Mouse (Mus musculus): ENCODE results near the gene Tmem160. TPM values are rescaled to one million over a fixed set of nuclear protein-coding genes. Genes with fewer than 3 reads are reported as not detected.

Gene Tmem160
- polyA plus RNA-seq, 1 experiment from 2014 or later: 57.0 TPM

DNA sequence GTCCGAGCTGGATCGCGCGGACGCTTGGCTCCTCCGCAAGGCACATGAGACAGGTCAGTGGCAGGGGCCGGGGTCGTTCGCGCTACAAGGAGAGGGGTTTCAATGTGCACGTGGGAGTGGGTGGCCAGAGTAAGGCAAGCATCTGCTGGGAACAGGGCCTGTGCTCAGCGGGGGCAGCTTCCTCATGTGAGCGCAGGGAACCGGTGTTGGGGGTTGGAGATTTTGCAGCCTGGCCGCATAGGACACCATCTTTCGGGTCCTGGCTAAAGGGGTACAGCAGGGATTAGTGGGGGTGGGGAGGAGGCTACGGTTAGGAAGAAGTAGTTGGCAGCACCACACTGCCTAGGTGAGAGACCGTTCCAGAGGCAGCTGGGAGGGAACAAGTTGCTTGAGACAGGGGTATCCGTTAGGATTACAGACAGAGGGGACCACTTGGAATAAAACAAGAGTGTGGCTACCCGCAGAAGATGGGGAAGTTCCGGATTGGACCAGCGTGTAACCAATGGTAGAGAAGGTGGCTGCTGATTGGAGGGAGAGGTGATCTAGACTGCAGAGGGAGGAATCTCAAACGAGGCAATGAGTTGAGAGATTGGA is 636 bp downstream of the Tmem160 start:
- Histone ChIP-seq H3K4me1 (peaks cover 7% of the 10 kb centered on the region; the same call in 1 of the 2 replicates), H3K9ac (peak overlapping the region; percentile 49; the same call in 1 of the 2 replicates), H3K9me3 (no peaks in the 10 kb centered on the region), H3K4me2 (peak overlapping the region; percentile 80), H3K27ac (peak overlapping the region; percentile 40; the same call in 1 of the 2 replicates), H3K36me3 (peaks cover 3% of the 10 kb centered on the region; the same call in 1 of the 2 replicates), H3K4me3 (replicated peaks) (peak overlapping the region; percentile 79), H3K27me3 (replicated peaks) (no peaks in the 10 kb centered on the region)
- 1% methylated on average over 23 of the region's 23 CpGs for WGBS
- ATAC-seq (ENCODE audit: insufficient read depth, low FRiP score, low read depth): peak; percentile 28

DNA sequence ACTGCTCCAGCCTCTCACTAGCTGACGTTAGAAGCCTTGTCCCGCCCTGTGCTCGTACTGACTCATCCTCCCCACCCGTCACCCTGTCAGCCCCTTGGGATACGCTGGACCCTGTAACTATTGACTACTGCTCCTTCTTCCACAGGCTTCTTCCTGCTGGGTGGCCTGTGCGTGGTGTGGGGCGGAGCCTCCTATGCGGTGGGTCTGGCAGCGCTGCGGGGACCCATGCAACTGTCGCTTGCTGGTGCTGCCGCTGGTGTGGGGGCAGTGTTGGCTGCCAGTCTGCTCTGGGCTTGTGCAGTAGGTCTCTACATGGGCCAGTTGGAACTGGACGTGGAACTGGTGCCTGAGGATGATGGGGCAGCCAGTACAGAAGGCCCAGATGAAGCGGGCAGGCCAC is 2.4 kb downstream of the Tmem160 start:
- Histone ChIP-seq H3K9me3 (no peaks in the 10 kb centered on the region), H3K27me3 (replicated peaks) (no peaks in the 10 kb centered on the region), H3K4me2 (no peak overlapping the region), H3K4me3 (replicated peaks) (no peak overlapping the region), H3K4me1 (peaks cover 7% of the 10 kb centered on the region; the same call in 1 of the 2 replicates), H3K9ac (no peak overlapping the region), H3K36me3 (peaks cover 3% of the 10 kb centered on the region; the same call in 1 of the 2 replicates), H3K27ac (no peak overlapping the region)
- 89% methylated on average over 14 of the region's 14 CpGs for WGBS
- no peak for ATAC-seq (ENCODE audit: insufficient read depth, low FRiP score, low read depth)

DNA sequence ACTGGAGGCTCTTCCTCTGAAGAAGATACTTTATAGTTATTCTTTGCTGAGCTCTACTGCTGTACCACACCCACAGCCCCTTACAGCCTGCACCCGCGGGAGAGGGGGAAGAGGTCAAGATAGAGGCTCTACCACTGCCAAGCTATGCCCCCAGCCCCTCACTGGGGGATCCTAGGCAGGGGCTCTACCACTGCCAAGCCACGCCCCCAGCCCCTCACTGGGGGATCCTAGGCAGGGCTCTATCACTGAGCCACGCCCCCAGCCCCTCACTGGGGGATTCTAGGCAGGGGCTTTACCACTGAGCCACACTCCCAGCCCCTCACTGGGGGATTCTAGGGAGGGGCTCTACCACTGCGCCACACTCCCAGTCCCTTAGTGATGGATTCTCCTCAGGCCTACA is 3.7 kb downstream of the Tmem160 start:
- Histone ChIP-seq H3K9ac (no peak overlapping the region), H3K4me1 (peaks cover 7% of the 10 kb centered on the region; the same call in 1 of the 2 replicates), H3K27me3 (replicated peaks) (peaks cover 7% of the 10 kb centered on the region; the same call in 1 of the 2 replicates), H3K36me3 (peaks cover 3% of the 10 kb centered on the region; the same call in 1 of the 2 replicates), H3K9me3 (no peaks in the 10 kb centered on the region), H3K4me2 (no peak overlapping the region), H3K27ac (no peak overlapping the region), H3K4me3 (replicated peaks) (no peak overlapping the region)
- no peak for ATAC-seq (ENCODE audit: insufficient read depth, low FRiP score, low read depth)
- 76% methylated on average over 5 of the region's 5 CpGs for WGBS

DNA sequence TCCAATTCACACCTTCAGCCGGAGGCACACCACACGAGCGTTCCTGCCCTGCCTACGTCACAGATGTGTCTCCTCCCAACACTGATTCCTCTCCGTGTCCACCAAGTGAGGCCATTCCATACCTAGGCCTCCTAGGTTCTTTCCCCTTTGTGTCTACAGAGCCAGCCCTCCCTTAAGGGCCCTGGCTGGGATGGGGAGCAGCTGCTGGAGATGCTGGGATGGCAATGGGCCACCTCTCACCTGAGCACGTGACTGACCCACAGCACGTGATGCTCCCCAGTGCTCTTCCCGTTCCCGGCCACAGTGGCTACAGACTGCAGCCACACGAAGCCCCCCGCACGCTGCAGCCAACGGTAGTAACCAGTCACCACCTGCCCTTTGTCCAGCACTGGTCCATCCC is 8.0 kb downstream of the Tmem160 start:
- no peak for ATAC-seq (ENCODE audit: insufficient read depth, low FRiP score, low read depth)
- H3K27ac ChIP-seq: no peak overlapping the region
- 50% methylated on average over 13 of the region's 13 CpGs for WGBS

DNA sequence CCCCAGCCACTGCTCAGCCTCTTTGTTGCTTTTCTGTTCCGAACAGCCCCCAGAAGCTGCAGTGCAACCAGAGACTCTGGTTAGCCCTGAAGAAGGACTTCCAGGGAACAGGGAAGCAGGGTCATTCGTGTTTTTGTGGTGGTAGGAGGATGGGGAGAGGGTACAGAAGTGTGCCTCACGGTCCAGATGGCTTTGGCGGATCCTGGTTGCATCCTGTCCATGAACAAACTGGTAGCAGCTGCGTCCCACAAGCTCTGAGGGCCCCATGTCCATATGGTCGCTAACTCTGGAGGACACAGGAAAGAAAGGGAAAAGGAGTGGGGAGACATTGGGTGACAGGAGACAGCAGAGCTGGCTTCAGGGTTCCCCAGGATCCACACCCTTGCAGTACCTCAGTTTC is 8.6 kb downstream of the Tmem160 start:
- WGBS: 56% methylated on average over 6 of the region's 6 CpGs
- H3K9me3 ChIP-seq: no peaks in the 10 kb centered on the region
- no peaks in the 10 kb centered on the region for H3K4me1 ChIP-seq
- H3K9ac ChIP-seq: no peak overlapping the region
- H3K4me2 ChIP-seq: no peak overlapping the region
- peaks cover 7% of the 10 kb centered on the region; the same call in 1 of the 2 replicates for H3K27me3 ChIP-seq (replicated peaks)
- ATAC-seq (ENCODE audit: insufficient read depth, low FRiP score, low read depth): no peak
- peaks cover 2% of the 10 kb centered on the region; the same call in 1 of the 2 replicates for H3K36me3 ChIP-seq
- no peak overlapping the region for H3K4me3 ChIP-seq (replicated peaks)
- no peak overlapping the region for H3K27ac ChIP-seq

More for the DNA sequence above, 8.0 kb downstream of the Tmem160 start:
- peaks cover 3% of the 10 kb centered on the region; the same call in 1 of the 2 replicates for H3K36me3 ChIP-seq
- H3K4me3 ChIP-seq (replicated peaks): no peak overlapping the region
- no peaks in the 10 kb centered on the region for H3K9me3 ChIP-seq
- no peak overlapping the region for H3K9ac ChIP-seq
- peaks cover 7% of the 10 kb centered on the region; the same call in 1 of the 2 replicates for H3K27me3 ChIP-seq (replicated peaks)
- H3K4me1 ChIP-seq: no peaks in the 10 kb centered on the region
- H3K4me2 ChIP-seq: no peak overlapping the region

DNA sequence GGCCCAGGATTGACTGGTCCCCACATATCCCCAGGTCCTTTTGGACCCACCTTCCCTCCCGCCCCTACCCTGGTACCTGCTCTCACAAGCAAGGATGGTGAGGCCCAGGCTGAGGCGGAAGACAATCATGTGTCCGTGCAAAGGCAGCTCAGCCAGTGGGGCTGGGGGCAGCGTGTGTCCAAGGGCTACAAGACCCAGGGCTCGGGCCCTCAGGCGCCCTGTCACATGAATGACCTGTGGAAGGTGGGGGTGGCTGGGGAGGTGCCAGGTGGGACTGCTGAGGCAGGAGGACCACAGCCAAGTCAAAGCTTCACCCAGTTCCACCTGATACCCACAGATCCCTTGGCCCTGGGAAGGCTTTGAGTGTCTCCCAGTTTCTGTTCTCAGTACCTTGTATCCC is 9.1 kb downstream of the Tmem160 start:
- Histone ChIP-seq H3K9me3 (no peaks in the 10 kb centered on the region), H3K27me3 (replicated peaks) (peaks cover 7% of the 10 kb centered on the region; the same call in 1 of the 2 replicates), H3K9ac (no peak overlapping the region), H3K4me3 (replicated peaks) (no peak overlapping the region), H3K4me1 (no peaks in the 10 kb centered on the region), H3K36me3 (no peaks in the 10 kb centered on the region), H3K4me2 (no peak overlapping the region), H3K27ac (no peak overlapping the region)
- WGBS: 76% methylated on average over 6 of the region's 6 CpGs
- no peak for ATAC-seq (ENCODE audit: insufficient read depth, low FRiP score, low read depth)

GRCm38 (mm10) chr7:16463214-16463613 is 10.6 kb downstream of the Tmem160 start:
- no peaks in the 10 kb centered on the region for H3K4me1 ChIP-seq
- H3K36me3 ChIP-seq: no peaks in the 10 kb centered on the region
- no peak overlapping the region for H3K4me2 ChIP-seq
- WGBS: 2% methylated on average over 14 of the region's 14 CpGs
- peaks cover 7% of the 10 kb centered on the region; the same call in 1 of the 2 replicates for H3K27me3 ChIP-seq (replicated peaks)
- H3K9ac ChIP-seq: no peak overlapping the region
- no peak overlapping the region for H3K4me3 ChIP-seq (replicated peaks)
- no peak overlapping the region for H3K27ac ChIP-seq
- no peaks in the 10 kb centered on the region for H3K9me3 ChIP-seq
- ATAC-seq (ENCODE audit: insufficient read depth, low FRiP score, low read depth): peak; percentile 20

DNA sequence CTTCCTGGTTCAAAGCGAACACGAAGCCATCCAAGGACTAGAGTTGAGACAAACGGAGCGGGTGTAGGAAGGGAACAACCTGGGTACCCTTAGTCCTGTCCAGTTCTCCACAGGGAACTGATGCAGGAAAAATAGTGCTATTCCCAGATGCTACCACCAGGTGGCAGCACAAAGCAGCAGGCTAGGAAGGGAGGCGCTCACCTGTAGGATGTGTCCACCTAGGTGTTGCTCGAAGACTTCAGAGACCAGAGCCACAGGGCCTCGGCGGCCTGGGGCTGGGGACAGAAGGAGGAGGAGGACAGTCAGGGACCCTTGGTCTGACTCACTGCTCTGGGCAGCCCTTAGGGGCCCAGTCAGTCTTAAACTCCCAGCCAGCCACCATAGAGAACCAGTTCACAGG is 12.6 kb downstream of the Tmem160 start:
- Histone ChIP-seq H3K27me3 (replicated peaks) (peaks cover 8% of the 10 kb centered on the region; the same call in 1 of the 2 replicates), H3K27ac (no peak overlapping the region), H3K4me1 (no peaks in the 10 kb centered on the region), H3K36me3 (no peaks in the 10 kb centered on the region), H3K9me3 (no peaks in the 10 kb centered on the region), H3K4me2 (no peak overlapping the region), H3K9ac (no peak overlapping the region), H3K4me3 (replicated peaks) (no peak overlapping the region)
- WGBS: 10% methylated on average over 8 of the region's 8 CpGs
- ATAC-seq (ENCODE audit: insufficient read depth, low FRiP score, low read depth): no peak

GRCm38 (mm10) chr7:16465568-16465967 is 13.0 kb downstream of the Tmem160 start:
- no peak overlapping the region for H3K9ac ChIP-seq
- no peak overlapping the region for H3K4me3 ChIP-seq (replicated peaks)
- H3K9me3 ChIP-seq: no peaks in the 10 kb centered on the region
- ATAC-seq (ENCODE audit: insufficient read depth, low FRiP score, low read depth): no peak
- H3K27me3 ChIP-seq (replicated peaks): peaks cover 11% of the 10 kb centered on the region; the same call in 1 of the 2 replicates
- no peaks in the 10 kb centered on the region for H3K4me1 ChIP-seq
- no peak overlapping the region for H3K4me2 ChIP-seq
- no peaks in the 10 kb centered on the region for H3K36me3 ChIP-seq
- H3K27ac ChIP-seq: no peak overlapping the region
- WGBS: 95% methylated on average over 5 of the region's 5 CpGs

- H3K27me3 ChIP-seq (replicated peaks): peaks cover 14% of the 10 kb centered on the region
- ATAC-seq (ENCODE audit: insufficient read depth, low FRiP score, low read depth): no peak
- WGBS: 62% methylated on average over 4 of the region's 4 CpGs
- no peaks in the 10 kb centered on the region for H3K36me3 ChIP-seq
- no peak overlapping the region for H3K4me3 ChIP-seq (replicated peaks)
- H3K4me1 ChIP-seq: no peaks in the 10 kb centered on the region
- H3K4me2 ChIP-seq: no peak overlapping the region
- H3K9ac ChIP-seq: no peak overlapping the region
- H3K27ac ChIP-seq: no peak overlapping the region
- no peaks in the 10 kb centered on the region for H3K9me3 ChIP-seq
Observed at GRCm38 (mm10) chr7:16466565-16466964, 14.0 kb downstream of the Tmem160 start.

- no peak overlapping the region for H3K4me3 ChIP-seq (replicated peaks)
- H3K4me1 ChIP-seq: no peaks in the 10 kb centered on the region
- H3K27ac ChIP-seq: no peak overlapping the region
- no peaks in the 10 kb centered on the region for H3K9me3 ChIP-seq
- H3K4me2 ChIP-seq: no peak overlapping the region
- peaks cover 27% of the 10 kb centered on the region for H3K27me3 ChIP-seq (replicated peaks)
- no peak overlapping the region for H3K9ac ChIP-seq
- ATAC-seq (ENCODE audit: insufficient read depth, low FRiP score, low read depth): no peak
- WGBS: 37% methylated on average over 5 of the region's 5 CpGs
- no peaks in the 10 kb centered on the region for H3K36me3 ChIP-seq
Observed at GRCm38 (mm10) chr7:16468115-16468514, 15.5 kb downstream of the Tmem160 start.

DNA sequence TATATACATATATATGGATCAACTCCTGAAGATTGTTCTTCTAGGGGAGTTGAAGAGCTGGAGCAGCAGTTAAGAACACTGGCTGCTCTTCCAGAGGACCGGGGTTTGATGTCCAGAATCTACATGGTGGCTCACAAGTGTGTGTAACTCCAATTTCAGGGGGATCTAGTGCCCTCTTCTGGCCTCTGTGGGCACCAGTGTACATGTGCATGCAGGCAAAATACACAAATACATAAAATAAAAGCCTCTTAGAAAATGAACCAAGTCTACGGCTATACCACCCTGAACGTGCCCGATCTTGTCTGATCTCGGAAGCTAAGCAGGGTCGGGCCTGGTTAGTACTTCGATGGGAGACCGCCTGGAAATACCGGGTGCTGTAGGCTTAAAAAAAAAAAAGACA is 19.0 kb downstream of the Tmem160 start:
- H3K4me2 ChIP-seq: no peak overlapping the region
- no peak for ATAC-seq (ENCODE audit: insufficient read depth, low FRiP score, low read depth)
- H3K4me3 ChIP-seq (replicated peaks): no peak overlapping the region
- peaks cover 18% of the 10 kb centered on the region for H3K4me1 ChIP-seq
- H3K9ac ChIP-seq: no peak overlapping the region
- no peaks in the 10 kb centered on the region for H3K9me3 ChIP-seq
- no peaks in the 10 kb centered on the region for H3K36me3 ChIP-seq
- peaks cover 59% of the 10 kb centered on the region for H3K27me3 ChIP-seq (replicated peaks)
- H3K27ac ChIP-seq: no peak overlapping the region
- 40% methylated on average over 9 of the region's 9 CpGs for WGBS

Data from stomach, embryonic 15.5 days (tissue).